Mouse (Mus musculus) heart, postnatal 25 days (tissue): ENCODE results near the gene Hdhd5. TPM values are rescaled to one million over a fixed set of nuclear protein-coding genes. Genes with fewer than 3 reads are reported as not detected.

Experiments
- DNase-seq: peaks from one replicate; pipeline ENCODE4 v3.0.0; 2022; ENCODE audit warnings: low spot score
- intact Hi-C: fragments of 180-260 bp; cut with DNase I; formaldehyde crosslinking; loops from one replicate; pipeline ENCODE4 v1.15.1; 2025
- total RNA-seq, 2 experiments: library from RNA; stranded (reverse); gene quantifications; 2 replicates each; pipeline ENCODE4 v1.2.3; 2021

Hdhd5 gene
- total RNA-seq, 2 experiments from 2014 or later, result 19.6 to 21.5 TPM

DNA sequence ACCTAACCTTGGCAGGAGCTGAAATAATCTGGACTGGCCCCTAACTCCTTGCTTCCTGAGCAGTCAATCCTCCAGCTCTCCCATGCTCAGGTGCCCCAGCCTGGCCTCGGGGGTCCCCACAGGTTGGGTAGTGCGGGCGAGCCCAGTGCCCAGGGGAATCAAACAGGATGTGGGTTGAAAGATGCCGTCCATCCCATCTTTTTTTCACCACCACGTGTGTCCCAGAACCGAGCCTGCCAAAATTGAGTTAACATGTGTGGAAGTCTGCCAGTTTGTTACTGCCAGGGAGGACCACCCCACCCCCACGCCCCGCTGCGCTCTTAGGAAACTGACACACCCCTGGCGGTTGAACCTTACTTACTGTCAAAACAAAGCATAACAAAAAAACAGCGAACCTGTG is 67.2 kb downstream of the Hdhd5 start:
- no peak for DNase-seq

DNA sequence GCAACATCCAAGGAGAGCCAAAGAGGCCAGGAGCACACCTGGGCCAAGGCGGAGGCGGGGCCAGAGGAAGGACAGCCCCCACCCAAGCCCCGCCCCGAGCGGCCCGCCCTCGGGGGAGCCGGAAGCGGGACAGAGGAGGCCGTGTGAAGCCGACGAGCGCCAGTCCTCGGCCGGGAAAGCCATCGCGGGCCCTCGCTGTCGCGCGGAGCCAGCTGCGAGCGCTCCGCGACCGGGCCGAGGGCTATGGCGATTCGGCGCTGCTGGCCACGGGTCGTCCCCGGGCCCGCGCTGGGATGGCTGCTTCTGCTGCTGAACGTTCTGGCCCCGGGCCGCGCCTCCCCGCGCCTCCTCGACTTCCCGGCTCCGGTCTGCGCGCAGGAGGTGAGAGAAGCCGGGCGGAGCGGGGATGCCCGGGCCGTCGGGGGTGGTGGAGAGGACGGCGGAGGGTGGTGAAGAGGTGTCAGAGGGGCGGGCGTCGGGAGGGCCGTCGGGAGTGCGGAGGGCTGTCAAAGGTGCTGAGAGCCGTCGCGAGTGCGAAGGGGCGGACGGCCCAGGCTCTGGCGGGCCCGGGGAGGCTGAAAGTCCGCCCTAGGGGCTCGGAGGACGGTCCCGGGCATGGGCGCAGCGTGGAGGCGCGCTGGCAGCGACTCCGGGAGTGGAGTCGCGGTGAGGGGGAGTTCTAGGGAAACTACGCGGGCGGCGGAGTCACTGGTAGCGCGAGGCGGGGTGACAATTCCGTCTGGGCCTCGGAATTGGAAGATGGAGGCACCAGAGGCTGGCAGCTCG is 67.8 kb downstream of the Hdhd5 start, which contains the start of gene Il17ra:
Gene Il17ra (plus strand): TSS at position 162 of the 786 bp plus-strand sequence.
- DNase-seq, result peak; percentile 58
- intact Hi-C loops, result no loop called here

More for the DNA sequence above, 67.2 kb downstream of the Hdhd5 start:
- intact Hi-C loops, result no loop called here

DNA sequence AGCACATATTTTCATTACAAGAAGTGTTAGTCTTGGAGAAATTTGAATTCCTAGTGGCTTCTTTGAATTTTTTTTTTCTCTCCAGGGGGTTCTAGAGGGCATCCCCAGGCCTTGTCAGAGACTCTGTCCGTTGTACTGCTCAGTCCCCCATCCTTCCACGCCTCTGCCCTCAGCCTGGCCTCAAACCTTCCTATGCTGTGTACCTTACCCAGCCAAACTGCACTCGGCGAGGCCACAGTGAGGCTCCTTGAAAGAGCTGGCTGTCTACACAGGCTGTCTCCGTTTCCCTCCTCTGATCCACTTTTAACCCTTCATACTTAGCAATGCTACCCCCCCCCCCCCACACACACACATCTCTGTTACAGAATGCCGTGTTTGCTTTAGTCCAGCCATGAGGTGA is 68.9 kb downstream of the Hdhd5 start:
- no peak for DNase-seq
- intact Hi-C loops, result no loop called here

DNA sequence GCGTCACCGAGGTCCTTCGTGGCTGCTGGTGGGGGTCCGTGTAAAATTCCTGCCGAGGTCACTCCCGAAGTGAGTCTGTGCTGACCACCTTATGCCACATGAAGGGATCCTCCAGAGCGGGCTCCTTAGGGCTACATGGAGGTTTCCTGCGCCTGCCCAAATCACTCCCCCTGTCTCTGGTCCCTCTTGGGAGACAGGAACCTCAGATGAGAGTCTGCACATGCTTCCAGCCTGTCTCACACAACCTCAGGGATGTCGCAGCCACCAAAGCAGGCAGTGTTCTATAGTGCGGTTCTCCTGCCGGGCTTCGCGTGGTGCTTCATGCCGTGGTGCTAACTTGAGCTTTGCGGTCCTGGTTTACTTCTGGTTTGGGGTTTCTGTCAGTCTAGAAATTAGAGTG is 69.9 kb downstream of the Hdhd5 start:
- intact Hi-C loops, result no loop called here
- no peak for DNase-seq

Other genes with a start within 250 kb of the Hdhd5 start
- not detected for gene D330020A13Rik, start 237.0 kb downstream of the Hdhd5 start, total RNA-seq
- under 1 TPM; 0.18 to 0.22 TPM for gene B4galnt3, start 236.8 kb downstream of the Hdhd5 start, total RNA-seq
- 10 to 100 TPM; 28.5 to 33.9 TPM for gene Kdm5a, start 167.2 kb downstream of the Hdhd5 start, total RNA-seq
- 1 to 10 TPM; 3.6 to 6.4 TPM for gene Ccdc77, start 166.9 kb downstream of the Hdhd5 start, total RNA-seq
- 1 to 10 TPM; 2.4 to 3.0 TPM for gene Il17ra, start 68.1 kb downstream of the Hdhd5 start, total RNA-seq
- not detected for gene Tmem121b, start 37.5 kb downstream of the Hdhd5 start, total RNA-seq
- gene Cecr2, start 135.1 kb upstream of the Hdhd5 start, total RNA-seq, result 10 to 100 TPM; 15.3 to 16.2 TPM
- under 1 TPM in 1 of 2 experiments, not detected in 1; 0.17 TPM for gene Slc25a18, start 242.3 kb upstream of the Hdhd5 start, total RNA-seq